ENCODE assay signal across 28 mouse cellular contexts in genomic region chr3:104525516-104525915, GRCm38 (mm10). TPM values are rescaled to one million over a fixed set of nuclear protein-coding genes. Genes with fewer than 3 reads are reported as not detected.
DNase-seq lines count a peak whose midpoint lies in the region; ATAC-seq and TF ChIP-seq lines count a peak whose summit lies in the region.
"Had no signal": no experiment of that assay in that cellular context is flagged by ENCODE, and none has a peak within 500 bp of the region (broad histone marks: within the 10 kb centered on the region; RNA-seq: fewer than 3 reads in every experiment).

No protein-coding gene starts in this region.

- no peak for TF ChIP-seq POLR2A in kidney, adult 2 months (IDR thresholded peaks at IDR 0.05; ENCODE audit: low read depth, low read length)
- no peak for TF ChIP-seq POLR2A in testis, adult 2 months (IDR thresholded peaks at IDR 0.05; ENCODE audit: control insufficient read depth, low read depth, low read length)

- H3K4me2 ChIP-seq in embryonic facial prominence, embryonic 15.5 days (replicated peaks): no peak overlapping the region
- no peak overlapping the region for H3K4me2 ChIP-seq in forebrain, embryonic 16.5 days (ENCODE audit: low read length)
- H3K4me2 ChIP-seq: hindbrain, embryonic 15.5 days; liver, embryonic 12.5 days; midbrain, embryonic 12.5 days; neural tube, embryonic 13.5 days had no signal

- no peak overlapping the region for H3K9ac ChIP-seq in embryonic facial prominence, embryonic 15.5 days
- H3K9ac ChIP-seq in forebrain, embryonic 16.5 days (replicated peaks; ENCODE audit: low read depth, low read length): no peak overlapping the region
- H3K9ac ChIP-seq: hindbrain, embryonic 15.5 days; liver, embryonic 12.5 days; liver, postnatal 0 days; midbrain, embryonic 12.5 days; neural tube, embryonic 13.5 days had no signal

- no peaks in the 10 kb centered on the region for H3K36me3 ChIP-seq in embryonic facial prominence, embryonic 15.5 days
- no peaks in the 10 kb centered on the region for H3K36me3 ChIP-seq in embryonic facial prominence, embryonic 10.5 days (replicated peaks)
- no peaks in the 10 kb centered on the region for H3K36me3 ChIP-seq in kidney, adult 2 months (ENCODE audit: control insufficient read depth, insufficient read depth, low read length)
- H3K36me3 ChIP-seq in testis, adult 2 months (ENCODE audit: control insufficient read depth, insufficient read depth, low read length): no peaks in the 10 kb centered on the region
- H3K36me3 ChIP-seq in midbrain, embryonic 10.5 days: no peaks in the 10 kb centered on the region
- no peaks in the 10 kb centered on the region for H3K36me3 ChIP-seq in forebrain, embryonic 16.5 days (ENCODE audit: control insufficient read depth, insufficient read depth)
- H3K36me3 ChIP-seq: hindbrain, embryonic 10.5 days; hindbrain, embryonic 15.5 days; liver, embryonic 12.5 days; midbrain, embryonic 12.5 days; neural tube, embryonic 13.5 days had no signal

- no peaks in the 10 kb centered on the region for H3K9me3 ChIP-seq in embryonic facial prominence, embryonic 15.5 days (replicated peaks)
- H3K9me3 ChIP-seq in embryonic facial prominence, embryonic 10.5 days: no peaks in the 10 kb centered on the region
- H3K9me3 ChIP-seq in midbrain, embryonic 10.5 days (replicated peaks): no peaks in the 10 kb centered on the region
- no peaks in the 10 kb centered on the region for H3K9me3 ChIP-seq in forebrain, embryonic 16.5 days (ENCODE audit: control insufficient read depth, low read length)
- H3K9me3 ChIP-seq: hindbrain, embryonic 10.5 days; hindbrain, embryonic 15.5 days; liver, embryonic 12.5 days; midbrain, embryonic 12.5 days; neural tube, embryonic 13.5 days had no signal

- 0 out of 2 replicates have a peak, but pooled peaks cover 4% of the 10 kb centered on the region for H3K4me1 ChIP-seq in embryonic facial prominence, embryonic 15.5 days
- no peaks in the 10 kb centered on the region for H3K4me1 ChIP-seq in embryonic facial prominence, embryonic 10.5 days
- peaks cover 21% of the 10 kb centered on the region; the same call in 1 of the 2 replicates for H3K4me1 ChIP-seq in kidney, adult 2 months (ENCODE audit: control insufficient read depth, insufficient read depth, low read length)
- no peaks in the 10 kb centered on the region for H3K4me1 ChIP-seq in testis, adult 2 months (ENCODE audit: control insufficient read depth, insufficient read depth, low read length)
- no peaks in the 10 kb centered on the region for H3K4me1 ChIP-seq in midbrain, embryonic 10.5 days
- H3K4me1 ChIP-seq in forebrain, embryonic 16.5 days (replicated peaks; ENCODE audit: control insufficient read depth, insufficient read depth, low read length): no peaks in the 10 kb centered on the region
- H3K4me1 ChIP-seq: hindbrain, embryonic 15.5 days; liver, embryonic 12.5 days; midbrain, embryonic 12.5 days had no signal

- H3K4me3 ChIP-seq in embryonic facial prominence, embryonic 15.5 days (replicated peaks): no peak overlapping the region
- no peak overlapping the region for H3K4me3 ChIP-seq in embryonic facial prominence, embryonic 10.5 days
- no peak overlapping the region for H3K4me3 ChIP-seq in kidney, adult 2 months (ENCODE audit: insufficient read depth, low read depth, low read length)
- no peak overlapping the region for H3K4me3 ChIP-seq in testis, adult 2 months (ENCODE audit: control insufficient read depth, low read depth, low read length)
- H3K4me3 ChIP-seq in midbrain, embryonic 10.5 days: no peak overlapping the region
- H3K4me3 ChIP-seq in forebrain, embryonic 16.5 days (replicated peaks; ENCODE audit: low read length): no peak overlapping the region
- H3K4me3 ChIP-seq: hindbrain, embryonic 10.5 days; hindbrain, embryonic 15.5 days; liver, embryonic 12.5 days; midbrain, embryonic 12.5 days; neural tube, embryonic 13.5 days had no signal

- no peak for DNase-seq in embryonic facial prominence, embryonic 10.5 days (ENCODE audit: low spot score)
- DNase-seq in kidney, adult 2 months: peak; percentile 73
- DNase-seq in kidney, adult 8-10 months: no peak
- no peak for DNase-seq in testis, postnatal 10 days (ENCODE audit: low spot score)
- DNase-seq in midbrain, embryonic 10.5 days (ENCODE audit: low spot score): no peak
- DNase-seq: adrenal gland, adult 8-10 months; cerebellum, adult 8-10 months; cerebellum, postnatal 25 days; gastrocnemius, postnatal 25 days; heart, adult 18-20 months; heart, postnatal 14 days; layer of hippocampus, postnatal 36 days; left cerebral cortex, postnatal 4 days; liver, postnatal 0 days; lung, postnatal 36 days; thymus, adult 2 months; thymus, postnatal 36 days had no signal

- 20% methylated on average over 2 of the region's 2 CpGs for WGBS in embryonic facial prominence, embryonic 15.5 days
- WGBS in embryonic facial prominence, embryonic 10.5 days: 41% methylated on average over 2 of the region's 2 CpGs
- 40% methylated on average over 2 of the region's 2 CpGs for WGBS in kidney, adult 2 months
- 52% methylated on average over 2 of the region's 2 CpGs for WGBS in midbrain, embryonic 10.5 days
- 33% methylated on average over 2 of the region's 2 CpGs for WGBS in forebrain, embryonic 16.5 days

- no peak for ATAC-seq in embryonic facial prominence, embryonic 15.5 days (ENCODE audit: insufficient number of reproducible peaks, low FRiP score, low TSS enrichment, low read depth)
- ATAC-seq in forebrain, embryonic 16.5 days: no peak
- ATAC-seq: activated CD4-positive, CD25-positive, alpha-beta regulatory T cell, adult 4 months; forebrain, embryonic 14.5 days; liver, embryonic 12.5 days; liver, postnatal 0 days had no signal

- no peaks in the 10 kb centered on the region for H3K27me3 ChIP-seq in embryonic facial prominence, embryonic 15.5 days
- H3K27me3 ChIP-seq in embryonic facial prominence, embryonic 10.5 days (replicated peaks; ENCODE audit: low read depth, poor library complexity, severe bottlenecking): no peaks in the 10 kb centered on the region
- no peaks in the 10 kb centered on the region for H3K27me3 ChIP-seq in kidney, adult 2 months (replicated peaks; ENCODE audit: control insufficient read depth, insufficient read depth, low read length)
- H3K27me3 ChIP-seq in testis, adult 2 months (ENCODE audit: control insufficient read depth, insufficient read depth, low read length): no peaks in the 10 kb centered on the region
- H3K27me3 ChIP-seq in midbrain, embryonic 10.5 days (ENCODE audit: low read depth, poor library complexity, severe bottlenecking): no peaks in the 10 kb centered on the region
- no peaks in the 10 kb centered on the region for H3K27me3 ChIP-seq in forebrain, embryonic 16.5 days (replicated peaks; ENCODE audit: control insufficient read depth, insufficient read depth, low read length)
- H3K27me3 ChIP-seq: CH12.LX; hindbrain, embryonic 15.5 days; liver, embryonic 12.5 days; midbrain, embryonic 12.5 days; neural tube, embryonic 13.5 days had no signal

- H3K27ac ChIP-seq in embryonic facial prominence, embryonic 15.5 days (replicated peaks): peak overlapping the region; percentile 60
- no peak overlapping the region for H3K27ac ChIP-seq in embryonic facial prominence, embryonic 10.5 days (replicated peaks)
- H3K27ac ChIP-seq in kidney, adult 2 months (ENCODE audit: insufficient read depth, low read depth, low read length): no peak overlapping the region
- H3K27ac ChIP-seq in testis, adult 2 months (ENCODE audit: control insufficient read depth, insufficient read depth, low read depth, low read length): 0 out of 2 replicates have a peak overlapping the region, but pooled peaks have one; percentile 6
- no peak overlapping the region for H3K27ac ChIP-seq in midbrain, embryonic 10.5 days (replicated peaks)
- H3K27ac ChIP-seq in forebrain, embryonic 16.5 days (ENCODE audit: low read length): no peak overlapping the region
- H3K27ac ChIP-seq: hindbrain, embryonic 10.5 days; hindbrain, embryonic 15.5 days; liver, embryonic 12.5 days; midbrain, embryonic 12.5 days; neural tube, embryonic 13.5 days had no signal

- TF ChIP-seq CTCF in kidney, adult 2 months (conservative IDR thresholded peaks at IDR 0.05; ENCODE audit: insufficient read depth, insufficient read length, low read depth, low read length): no peak
- no peak for TF ChIP-seq CTCF in testis, adult 2 months (IDR thresholded peaks at IDR 0.05; ENCODE audit: control insufficient read depth, insufficient read depth, insufficient replicate concordance, low read depth, low read length)

RNA-seq across cellular contexts. Expression of gene Lrig2, which starts 13.8 kb away (rescaled TPM):
- 17.2 and 19.5 TPM in 2 replicates for polyA plus RNA-seq in embryonic facial prominence, embryonic 15.5 days (2015; fragmentation: Nextera tagmentation; extraction: Ambion mirVana)
- polyA plus RNA-seq in embryonic facial prominence, embryonic 10.5 days (2016; fragmentation: Nextera tagmentation; extraction: Ambion mirVana): 19.1 and 19.6 TPM in 2 replicates
- 4.6 and 4.8 TPM in 2 replicates for polyA plus RNA-seq in kidney, adult 2 months (2012; rRNA removed)
- 6.1 and 7.5 TPM in 2 replicates for polyA plus RNA-seq in testis, adult 2 months (2012; rRNA removed)
- polyA plus RNA-seq in midbrain, embryonic 10.5 days (2016; fragmentation: Nextera tagmentation; extraction: Ambion mirVana): 16.4 and 21.4 TPM in 2 replicates
- polyA plus RNA-seq in forebrain, embryonic 16.5 days (2015; fragmentation: Nextera tagmentation; extraction: Ambion mirVana): 29.5 and 34.0 TPM in 2 replicates

Comparison
In these comparisons a context has a peak if more than half of its experiments do, and no peak if none do; other contexts are left out.
1. H3K27ac ChIP-seq: peak in embryonic facial prominence, embryonic 15.5 days (single experiment) and testis, adult 2 months (single experiment); none in embryonic facial prominence, embryonic 10.5 days (single experiment), kidney, adult 2 months (single experiment), midbrain, embryonic 10.5 days (single experiment) and forebrain, embryonic 16.5 days (single experiment).